Mouse (Mus musculus) mesoderm, embryonic 11.5 days (tissue): ENCODE measurements around the gene Acnat1.
"Not testable (repeated sequence)": the region's sequence is repeated elsewhere in the genome, so short reads cannot be mapped to it uniquely, and the experiment has no call there.

Source experiments
- DNase-seq: peaks from one replicate; pipeline ENCODE4 v3.0.0-alpha.2; 2012; ENCODE audit warnings: low read depth, low spot score

Acnat1 gene

DNA sequence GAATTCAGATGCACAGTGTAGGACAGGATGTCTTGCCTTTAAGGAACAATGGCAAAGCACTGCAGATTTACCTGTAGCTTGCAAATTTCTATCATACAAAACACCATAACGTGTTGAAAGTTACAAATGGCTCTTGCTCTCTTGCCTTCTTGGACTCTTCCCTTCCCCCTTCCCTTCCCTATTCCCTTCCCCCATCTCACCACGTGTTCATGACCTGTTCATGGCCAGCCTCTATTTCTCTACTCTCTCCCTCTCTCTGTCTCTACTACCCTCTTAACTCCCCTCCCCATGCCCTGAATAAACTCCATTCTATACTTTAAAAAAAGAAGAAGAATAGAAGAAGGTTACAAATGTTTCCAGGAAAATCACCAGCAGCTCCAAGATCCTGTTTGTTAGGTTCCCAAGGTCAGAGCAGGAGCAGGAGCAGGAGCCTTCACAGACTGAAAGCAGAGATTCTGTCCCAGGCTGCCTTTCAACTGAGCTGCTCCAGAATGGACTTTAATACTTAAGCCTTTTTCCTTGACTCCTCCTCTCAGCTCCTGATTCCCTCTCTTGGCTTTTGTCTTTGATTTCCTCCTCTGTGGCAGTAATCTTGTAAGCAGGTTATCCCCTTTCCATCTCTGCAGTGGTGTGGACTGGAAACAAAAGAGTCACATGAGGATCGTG, at the start of gene Acnat1:
Acnat1 (minus strand) TSS at position 478 of the 666 bp plus-strand sequence.
- DNase-seq: no peak

DNA sequence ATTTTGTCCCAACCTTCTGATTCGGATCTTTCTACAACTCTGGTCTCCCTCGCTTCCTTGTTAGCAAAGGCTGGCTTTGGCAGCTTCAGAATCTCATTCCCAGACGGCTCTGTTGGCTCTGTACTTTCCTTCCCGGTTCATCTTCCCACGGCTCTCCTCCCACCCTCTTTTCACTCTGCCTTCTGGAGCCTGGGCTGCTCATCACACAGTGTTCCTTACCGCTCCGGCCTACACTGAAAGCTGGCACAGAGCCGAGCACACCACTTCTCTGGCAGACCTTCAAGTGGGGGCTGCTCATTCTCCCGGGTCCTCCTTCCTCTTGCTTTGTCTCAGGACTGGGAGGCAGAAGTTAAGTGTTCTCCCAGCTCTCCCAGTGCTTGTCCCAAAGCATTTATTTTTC, 48.9 kb upstream of the Acnat1 start:
- no peak for DNase-seq

DNA sequence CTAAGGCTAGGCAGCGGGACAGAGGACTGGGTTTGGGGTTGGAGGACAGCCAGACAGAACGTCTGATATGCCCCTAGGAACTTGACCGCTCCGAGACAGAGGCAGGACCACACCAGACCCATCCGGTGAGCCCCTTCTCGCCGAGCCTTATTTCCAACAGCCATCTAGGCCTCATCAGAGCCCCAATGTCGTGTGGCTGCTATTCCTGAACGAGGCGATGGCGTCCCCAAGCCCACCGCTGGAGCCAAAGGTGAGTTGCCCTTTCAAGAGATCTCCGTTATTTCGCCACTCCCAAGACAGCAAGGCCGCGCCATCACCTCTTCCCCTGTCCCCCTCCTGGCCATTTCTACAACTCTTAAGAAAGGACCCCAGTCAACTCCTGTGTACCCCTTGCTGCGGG, 47.6 kb upstream of the Acnat1 start:
- DNase-seq: no peak

DNA sequence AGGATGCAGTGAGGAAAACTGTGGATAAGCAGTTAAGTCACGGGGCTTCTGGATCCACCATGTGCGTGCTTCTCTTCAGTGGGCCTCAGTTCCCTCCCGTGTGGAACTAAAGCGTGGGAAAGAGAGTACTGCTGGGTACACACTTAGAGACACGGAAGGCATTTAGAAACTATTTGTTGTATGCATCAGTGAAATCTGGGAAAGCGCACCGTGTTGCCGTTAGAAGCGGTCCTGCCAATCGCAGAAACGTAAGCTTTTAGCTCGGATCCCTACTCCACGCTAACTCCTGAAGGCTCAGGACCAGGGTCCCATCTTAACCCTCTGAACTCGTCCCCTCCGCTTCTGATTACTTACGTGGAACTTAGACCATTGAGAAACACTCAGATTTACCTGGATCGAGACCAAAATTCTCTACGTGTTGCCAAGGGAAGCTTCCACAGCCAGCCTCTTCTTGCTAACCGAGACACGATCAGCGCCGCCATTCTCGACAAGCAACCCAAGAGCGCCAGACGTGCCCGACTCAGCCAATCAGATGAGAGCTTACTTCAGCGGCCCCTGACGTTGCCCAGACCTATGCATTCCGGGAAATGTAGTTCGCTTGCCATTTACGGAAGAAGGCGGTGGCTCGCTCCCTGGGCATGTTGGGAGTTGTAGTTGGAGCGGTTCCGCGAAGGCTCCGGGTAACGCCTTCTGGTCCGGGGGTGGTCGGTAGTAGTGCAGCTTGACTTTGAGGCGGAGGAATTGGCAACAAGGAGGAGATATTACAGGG, 47.0 kb upstream of the Acnat1 start, which contains the start of the genes Mrpl50 and Zfp189:
Mrpl50 (minus strand) TSS at position 522 of the 769 bp plus-strand sequence.
Zfp189 (plus strand) TSS at position 605 of the 769 bp plus-strand sequence.
- DNase-seq: peak; percentile 97

DNA sequence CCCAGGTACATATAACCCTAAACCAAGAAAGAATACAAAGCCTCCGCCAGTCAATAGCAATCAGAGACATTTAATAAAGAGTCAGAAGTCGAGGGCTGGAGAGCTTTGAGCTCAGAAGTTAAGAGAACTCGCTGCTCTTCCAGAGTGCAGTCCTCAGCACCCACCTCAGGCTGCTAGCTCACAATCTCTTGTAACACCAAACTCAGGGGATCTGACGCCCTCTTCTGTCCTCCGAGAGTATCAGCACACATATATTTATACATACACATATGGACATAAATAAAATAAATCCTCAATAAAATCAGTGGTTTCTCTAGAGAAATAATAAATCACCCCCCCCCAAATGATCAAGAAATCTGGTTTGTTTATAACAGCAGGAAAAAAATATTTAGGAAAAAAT, 45.8 kb upstream of the Acnat1 start:
- DNase-seq: peak; percentile 31

DNA sequence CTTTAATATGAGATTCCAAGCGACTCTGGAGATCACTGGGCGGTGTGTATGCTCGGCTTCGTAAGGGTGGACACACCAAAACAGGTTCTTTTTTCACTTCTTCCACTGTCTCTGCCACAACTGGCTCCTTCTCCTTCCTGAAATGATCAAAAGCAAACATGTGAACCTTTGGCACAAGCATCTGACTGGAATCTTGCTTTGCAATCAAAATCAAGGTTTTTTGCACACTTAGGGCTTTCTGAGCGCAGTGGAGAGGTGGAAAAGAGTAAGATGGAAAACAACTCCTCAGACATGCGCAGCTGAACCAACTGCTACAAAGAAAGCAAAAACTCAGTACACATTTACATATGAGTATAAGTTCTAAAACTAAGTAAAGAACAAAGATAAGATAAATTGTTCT, 40.7 kb upstream of the Acnat1 start:
- DNase-seq: no peak

DNA sequence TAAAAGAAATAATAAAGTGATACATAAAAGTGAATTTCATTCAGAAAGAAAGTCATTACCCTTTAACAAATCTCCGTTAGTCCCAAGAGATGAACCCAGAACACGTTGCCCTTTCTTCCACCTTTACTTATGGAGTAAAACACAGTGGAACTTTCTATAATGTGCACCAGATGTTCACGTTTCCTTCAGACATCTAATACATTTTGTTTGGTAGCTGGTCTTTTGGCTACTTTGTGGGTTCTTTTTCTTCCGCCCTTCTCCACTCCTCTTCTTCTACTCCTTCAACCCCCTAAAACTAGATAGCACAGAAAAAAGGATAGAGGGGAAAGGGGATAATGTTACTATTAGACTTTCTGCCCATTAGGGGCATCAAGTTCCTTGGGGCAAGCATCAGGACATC, 38.9 kb upstream of the Acnat1 start:
- DNase-seq: no peak

DNA sequence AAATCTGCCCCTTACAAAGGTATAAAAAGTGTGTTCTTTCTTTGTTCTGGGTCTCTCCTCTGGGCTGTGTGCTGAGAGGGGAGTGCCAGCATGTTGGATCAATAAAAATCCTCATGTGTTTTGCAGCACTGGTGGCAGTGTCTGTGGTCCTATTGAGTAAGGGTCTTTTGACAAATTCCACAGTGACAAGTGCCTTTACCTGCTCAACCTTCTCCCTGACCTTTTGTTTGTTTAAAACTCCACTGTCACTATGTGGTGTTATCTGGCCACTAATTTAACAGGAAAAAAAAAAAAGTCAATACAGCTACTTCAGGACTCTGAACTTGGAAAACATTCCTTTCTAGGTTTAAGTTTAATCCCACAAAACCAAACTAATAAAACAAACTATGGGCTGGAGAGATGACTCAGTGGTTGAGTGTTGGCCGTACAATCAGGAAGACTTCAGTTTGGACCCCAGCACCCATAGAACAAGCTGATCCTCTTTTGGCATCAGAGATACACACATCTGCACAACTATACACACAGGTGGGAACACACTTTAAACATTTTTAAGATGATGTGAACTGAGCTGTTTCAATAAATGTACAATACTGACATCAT, 36.6 kb upstream of the Acnat1 start:
- not testable (repeated sequence) for DNase-seq

DNA sequence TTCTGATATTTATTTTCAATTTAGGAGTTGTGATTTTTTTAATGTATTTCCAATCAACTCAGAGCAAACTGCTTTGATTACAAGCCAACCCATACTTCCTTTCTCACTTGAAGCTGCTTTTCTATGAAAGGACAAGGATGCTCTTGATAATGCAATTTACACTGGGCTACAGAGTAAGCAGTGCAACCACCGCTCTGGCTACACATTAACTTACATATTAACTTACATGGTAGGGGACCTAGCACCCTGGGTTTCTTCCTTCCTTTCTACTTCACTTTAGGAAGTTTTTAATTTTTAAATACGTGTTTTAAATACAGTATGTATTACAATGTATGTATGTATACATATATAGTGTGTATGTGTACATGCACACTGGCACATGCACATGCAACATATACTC, 35.5 kb upstream of the Acnat1 start:
- no peak for DNase-seq

DNA sequence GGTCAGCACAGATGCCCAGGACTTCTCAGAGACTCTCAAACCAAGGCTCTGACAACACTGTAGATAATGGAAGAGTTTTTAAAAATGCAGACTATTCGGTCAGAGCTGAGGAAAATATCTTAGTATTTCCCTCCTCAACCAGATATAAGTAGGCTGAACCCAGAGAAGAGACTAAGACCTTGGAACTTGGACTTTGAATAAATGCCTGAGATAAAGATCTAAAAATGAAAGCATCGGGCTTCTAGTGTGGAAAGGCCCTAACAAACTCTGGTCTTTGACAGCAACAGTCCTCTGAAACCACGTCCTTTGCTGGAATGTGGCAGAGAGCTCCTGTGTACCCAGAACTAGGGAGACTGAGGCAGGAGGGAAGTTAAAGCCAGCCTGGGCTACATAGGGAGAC, 32.7 kb upstream of the Acnat1 start, which contains the start of gene Baat:
Baat (minus strand) TSS at position 172 of the 400 bp plus-strand sequence.
- DNase-seq: no peak

DNA sequence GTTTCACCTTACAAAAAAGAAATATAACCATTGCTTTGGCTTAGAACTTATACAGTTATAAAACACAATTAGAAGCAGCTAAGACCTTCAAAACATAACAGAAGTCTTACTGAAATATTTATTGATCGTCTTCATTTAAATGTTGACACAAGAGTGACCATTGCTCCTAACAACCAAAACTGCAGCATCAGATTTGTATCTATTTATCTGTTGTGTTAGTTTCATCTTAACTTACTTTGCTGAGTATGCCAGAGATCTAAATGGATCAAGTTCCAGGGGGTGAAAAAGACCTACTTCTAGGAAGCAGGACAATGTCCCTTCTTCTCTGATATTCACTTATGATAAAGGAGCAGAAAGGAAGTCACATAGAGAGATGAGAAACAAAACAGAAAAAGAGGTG, 29.9 kb upstream of the Acnat1 start:
- DNase-seq: no peak

DNA sequence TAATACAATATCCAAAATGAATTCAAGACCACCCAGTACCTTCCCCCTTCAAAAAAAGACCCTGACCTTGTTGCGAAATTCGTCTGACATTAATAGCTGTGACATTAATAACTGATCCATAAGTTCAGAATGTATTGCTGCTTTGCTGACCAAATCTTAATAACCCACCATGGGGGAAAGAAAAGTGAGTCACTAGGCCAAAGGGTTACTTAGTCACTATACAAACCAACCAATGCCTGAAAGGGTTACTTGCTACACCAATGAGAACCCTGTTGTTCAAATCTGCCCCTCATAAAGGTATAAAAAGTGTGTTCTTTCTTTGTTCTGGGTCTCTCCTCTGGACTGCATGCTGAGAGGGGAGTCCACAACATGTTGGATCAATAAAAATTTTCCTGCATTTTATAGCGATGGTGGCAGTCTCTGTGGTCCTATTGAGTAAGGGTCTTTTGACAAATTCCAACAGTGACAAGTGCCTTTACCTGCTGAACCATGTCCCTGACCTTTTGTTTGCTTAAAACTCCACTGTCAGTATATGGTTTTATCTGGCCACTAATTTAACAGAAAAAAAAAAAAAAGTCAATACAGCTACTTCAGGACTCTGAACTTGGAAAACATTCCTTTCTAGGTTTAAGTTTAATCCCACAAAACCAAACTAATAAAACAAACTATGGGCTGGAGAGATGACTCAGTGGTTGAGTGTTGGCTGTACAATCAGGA, 12.4 kb upstream of the Acnat1 start:
- not testable (repeated sequence) for DNase-seq

DNA sequence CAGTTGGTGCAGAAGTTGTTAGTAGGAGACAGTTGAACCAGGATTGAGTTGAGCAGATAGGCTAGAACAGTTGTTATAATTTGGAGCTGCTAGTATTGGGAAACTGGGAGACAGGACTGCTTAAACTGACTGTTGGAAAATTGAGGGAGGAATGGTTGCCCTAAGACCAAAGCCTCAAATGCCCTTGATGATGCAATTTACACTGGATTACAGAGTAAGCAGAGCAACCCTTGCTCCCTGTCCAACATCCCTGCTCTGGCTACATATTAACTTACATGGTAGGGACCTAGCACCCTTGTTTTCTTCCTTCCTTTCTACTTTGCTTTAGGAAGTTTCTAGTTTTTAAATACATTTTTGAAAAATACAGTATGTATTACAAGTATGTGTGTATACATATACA, 11.7 kb upstream of the Acnat1 start:
- DNase-seq: no peak

DNA sequence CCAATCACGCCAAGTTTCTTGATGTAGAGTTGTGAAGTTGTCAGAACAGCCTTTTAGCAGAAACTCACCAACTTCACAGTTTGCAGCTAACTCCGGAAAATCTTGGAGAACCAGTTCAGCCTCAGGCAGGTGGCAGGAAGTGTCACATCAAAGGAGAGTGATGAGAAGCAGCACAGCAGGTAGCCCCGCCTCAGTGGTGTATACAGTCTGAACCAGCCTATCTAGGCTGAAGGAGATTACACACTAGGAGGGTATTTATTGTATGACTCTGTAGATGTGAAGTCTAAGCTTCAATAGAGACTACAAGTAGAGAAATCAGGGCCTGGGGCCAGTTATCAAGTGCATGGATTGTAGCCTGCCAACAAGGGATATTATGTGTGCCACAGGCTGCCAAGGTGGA, 7.2 kb upstream of the Acnat1 start:
- DNase-seq: peak; percentile 4

DNA sequence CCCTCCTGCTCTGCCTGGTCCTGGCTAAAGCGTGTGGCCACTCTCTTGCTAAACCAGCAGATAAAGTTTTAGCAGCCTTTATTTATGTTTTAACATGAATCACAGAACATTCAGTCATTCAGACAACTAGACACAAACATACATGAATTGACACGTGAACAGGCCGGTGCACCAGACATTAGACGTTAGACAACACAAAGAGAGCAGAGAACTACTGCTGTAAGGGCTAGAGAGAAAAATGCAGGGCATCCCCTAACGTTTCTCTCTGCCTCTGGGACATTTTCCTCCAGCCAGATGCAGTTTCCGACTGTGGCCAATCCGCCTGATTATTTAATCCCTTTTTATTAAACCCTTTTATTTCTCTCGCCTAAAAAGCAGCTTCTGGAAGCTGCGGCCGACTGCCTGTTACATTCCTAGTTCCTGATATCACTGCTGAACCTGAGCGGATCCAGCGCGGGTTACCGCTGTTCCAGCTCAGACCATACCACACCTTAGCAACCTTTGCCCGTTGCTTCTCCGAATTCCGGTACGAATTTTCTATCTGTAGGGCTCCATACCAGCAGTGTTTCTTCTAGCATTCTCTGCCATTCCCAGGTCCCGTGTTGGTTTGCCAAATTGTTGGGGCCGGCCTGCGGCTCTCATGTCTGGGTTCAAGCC, 6.5 kb upstream of the Acnat1 start:
- peak; percentile 12 for DNase-seq

DNA sequence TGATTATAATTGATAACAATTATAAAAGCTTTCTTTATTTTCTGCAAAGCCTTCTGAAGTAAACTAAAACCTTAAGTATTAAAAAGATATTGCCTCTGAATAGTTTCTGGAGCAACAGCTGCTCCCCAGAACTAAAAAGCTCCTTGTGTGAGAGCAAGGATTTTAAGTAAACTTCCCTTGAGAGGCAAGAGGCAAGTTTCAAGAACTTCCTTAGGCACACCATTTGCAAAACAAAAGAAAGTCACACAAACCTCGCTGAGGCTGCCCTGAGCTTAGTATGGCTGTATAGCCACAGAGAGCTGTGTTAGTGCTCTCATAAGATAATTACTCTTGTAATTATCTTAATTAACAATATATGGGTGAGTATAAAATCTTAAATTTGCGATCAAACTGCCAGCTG, 5.3 kb upstream of the Acnat1 start:
- DNase-seq: not testable (repeated sequence)

DNA sequence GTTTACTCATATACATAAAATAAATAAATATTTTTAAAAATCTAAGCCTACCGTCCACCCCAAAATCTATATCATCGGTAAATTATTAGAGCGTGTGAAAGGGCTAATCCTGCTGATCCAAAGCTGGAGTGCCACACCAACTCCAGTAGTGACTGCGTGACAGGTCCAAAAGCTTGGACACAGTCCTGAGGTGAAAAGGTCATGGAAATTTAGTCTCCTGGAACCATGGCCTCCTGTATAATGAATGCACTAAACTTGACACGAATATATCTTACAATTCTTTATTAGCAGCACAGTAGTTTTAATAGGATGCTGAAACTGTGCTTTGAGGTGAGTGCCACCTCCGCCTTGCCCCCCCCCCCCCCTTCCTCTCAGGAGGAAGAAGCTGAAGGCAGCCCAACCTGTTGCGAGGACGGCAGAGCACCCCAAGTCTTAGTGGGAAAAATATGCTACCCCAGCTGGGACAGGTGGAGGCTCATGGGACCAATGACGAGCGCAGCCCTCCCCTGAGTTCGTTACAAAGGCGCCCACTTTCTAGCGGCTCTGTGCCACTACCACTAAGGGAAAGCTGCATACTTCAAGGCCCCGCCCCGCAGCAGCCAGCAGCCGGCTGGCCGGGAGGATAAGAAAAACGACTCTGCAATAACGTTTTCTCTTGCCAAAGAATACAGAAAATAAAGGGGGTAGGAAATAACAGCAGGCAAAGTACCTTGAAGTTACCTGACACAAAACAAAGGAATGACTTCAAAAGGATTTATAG, 4.6 kb upstream of the Acnat1 start:
- DNase-seq: peak; percentile 44

DNA sequence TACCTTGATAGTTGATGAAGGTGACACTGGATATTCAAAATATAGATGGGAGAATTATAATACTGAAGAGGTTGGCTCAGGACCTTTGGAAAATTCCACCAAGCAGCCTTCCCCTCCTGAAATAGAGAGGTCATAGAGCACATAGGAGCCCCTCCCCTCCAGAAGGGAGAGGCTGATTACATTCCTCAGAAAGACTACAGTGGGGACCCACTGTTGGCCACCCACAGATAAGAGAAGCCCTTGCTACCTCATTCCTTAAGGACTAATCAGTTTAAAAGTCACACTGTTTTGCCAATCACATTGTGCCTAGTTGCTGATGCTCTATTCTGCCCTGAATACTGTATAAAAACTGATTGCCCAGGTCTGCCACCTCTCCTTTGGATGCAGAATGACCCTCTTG, 871 bp upstream of the Acnat1 start:
- no peak for DNase-seq

DNA sequence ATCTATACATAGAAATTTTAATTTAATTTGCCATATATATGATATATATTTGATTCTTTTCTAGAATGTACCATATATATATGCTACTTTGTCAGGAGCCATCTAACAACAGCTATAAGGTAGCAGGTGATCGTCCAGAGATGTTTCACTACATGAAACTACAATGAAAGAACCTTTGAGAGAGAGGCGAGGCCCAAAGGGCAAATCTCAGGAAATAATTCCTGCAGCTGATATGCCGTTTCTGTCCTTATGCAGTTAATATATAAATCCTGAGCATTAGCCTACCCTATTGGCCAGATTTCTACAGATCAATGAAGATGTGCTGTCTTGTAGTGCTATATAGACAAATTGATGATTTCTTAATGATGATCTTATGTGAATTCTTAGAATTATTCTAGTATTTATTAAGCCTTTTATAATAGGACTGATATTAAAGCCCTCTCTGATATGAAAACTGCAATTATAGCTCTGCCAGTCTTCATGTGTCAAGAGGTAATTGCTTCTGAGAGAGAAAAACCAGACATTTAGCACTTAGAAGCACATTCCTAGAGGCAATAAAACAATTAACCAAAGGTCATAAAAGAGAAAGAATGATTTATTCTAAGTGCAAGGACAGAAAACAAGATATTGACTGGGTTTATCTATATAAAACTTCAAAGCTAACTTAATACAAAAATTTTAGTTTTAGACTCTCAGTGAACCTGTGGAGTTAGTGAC, 4.1 kb downstream of the Acnat1 start:
- no peak for DNase-seq

DNA sequence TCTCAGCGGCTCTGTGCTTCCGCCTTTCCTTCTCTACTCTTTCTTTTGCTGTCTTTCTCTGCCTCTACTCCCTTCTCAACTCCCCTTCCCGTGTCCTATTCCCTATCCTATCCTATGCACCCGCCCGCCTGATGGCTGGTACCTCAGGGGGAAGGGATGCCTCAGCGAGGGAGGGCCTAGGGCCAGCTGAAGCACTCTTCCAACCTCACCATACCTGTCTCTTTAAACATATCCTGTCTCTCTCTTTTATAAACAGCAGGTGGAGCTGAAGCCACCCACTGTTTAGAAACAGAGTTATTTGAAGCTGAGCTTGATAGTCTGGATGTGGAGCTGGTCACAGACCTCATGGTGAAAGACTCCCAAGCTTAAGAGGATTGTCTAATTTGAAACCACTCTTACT, 6.4 kb downstream of the Acnat1 start:
- no peak for DNase-seq
